Mouse (Mus musculus) ES-E14 (cell line): ENCODE results near the gene Cers5.

Source experiments
- HCFC1 ChIP-seq: IDR thresholded peaks from 2 replicates; pipeline ENCODE4 v1.6.1; 2012; ENCODE audit warnings: low read length, inconsistent platforms, borderline replicate concordance; ENCODE audit not compliant: insufficient read depth
- ZC3H11A ChIP-seq: IDR thresholded peaks from 2 replicates; pipeline ENCODE4 v1.6.1; 2012; ENCODE audit warnings: low read depth, mild to moderate bottlenecking, inconsistent platforms, low read length, borderline replicate concordance
- ZNF384 ChIP-seq: IDR thresholded peaks from 2 replicates; pipeline ENCODE4 v1.6.1; 2012; ENCODE audit warnings: low read depth, low read length, inconsistent platforms

- TF ChIP-seq ZNF384, result no peak
- TF ChIP-seq HCFC1, result no peak
- TF ChIP-seq ZC3H11A, result no peak
Measured at GRCm38 (mm10) chr15:99713569-99713968, 59.1 kb downstream of the Cers5 start.
